Mouse (Mus musculus) left cerebral cortex, postnatal 4 days (tissue): ENCODE measurements around the gene Gm14085. TPM values are rescaled to one million over a fixed set of nuclear protein-coding genes. Genes with fewer than 3 reads are reported as not detected.
A peak's percentile ranks its signal among the peaks of the same experiment; 100 is the strongest.

Experiments used
- DNase-seq: peaks from one replicate; pipeline ENCODE4 v3.0.0-alpha.2; 2022
- intact Hi-C: fragments of 180-260 bp; cut with DNase I; formaldehyde crosslinking; loops from one replicate; pipeline ENCODE4 v1.15.1; 2025
- total RNA-seq, 2 experiments: library from RNA; stranded (reverse); gene quantifications; 2 replicates each; pipeline ENCODE4 v1.2.3; 2021

Gene Gm14085
- total RNA-seq, 2 experiments from 2014 or later, result 0.12 TPM; not detected in 1

DNA sequence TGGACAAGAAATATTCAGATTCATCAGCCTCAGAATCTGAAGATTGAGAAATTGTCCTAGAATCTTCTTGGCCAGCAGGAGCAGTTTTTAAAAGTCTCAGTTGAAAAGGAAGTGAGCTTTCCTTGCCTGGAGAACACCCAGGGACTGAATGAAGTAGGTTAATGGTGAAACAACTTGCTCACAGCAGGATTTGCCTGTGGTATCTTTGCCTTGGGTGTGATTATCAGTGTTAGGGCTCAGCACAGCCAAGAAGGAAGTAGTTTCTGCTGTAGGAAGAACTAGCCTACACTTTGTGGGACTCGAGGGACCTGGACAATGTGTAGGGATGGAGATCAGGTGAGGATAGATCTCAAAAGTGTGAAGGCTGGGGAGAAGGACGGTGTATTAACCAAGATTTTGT lies 49.9 kb downstream of the Gm14085 start:
- intact Hi-C loops, result no loop called here
- no peak for DNase-seq

DNA sequence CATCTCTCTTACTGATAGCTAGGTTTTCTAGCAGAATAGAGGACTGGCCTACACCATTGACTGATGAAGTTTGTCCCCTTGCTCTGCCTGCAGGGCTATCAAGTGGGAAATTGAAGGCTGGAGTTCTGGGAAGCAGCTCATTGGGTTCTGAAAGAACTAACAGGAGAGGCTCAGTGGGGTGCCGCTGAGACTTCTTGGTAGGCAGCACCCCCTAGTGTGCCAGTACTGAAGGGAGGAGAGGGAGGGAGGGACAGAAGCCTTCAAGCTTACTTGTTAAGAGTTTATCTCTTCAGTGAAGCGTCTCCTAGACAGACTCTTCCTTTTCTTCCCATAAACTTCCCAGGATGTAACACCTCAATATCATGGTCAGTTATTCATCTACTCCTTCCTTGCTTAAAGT lies 73.6 kb downstream of the Gm14085 start:
- intact Hi-C loops, result loop anchor here (2.0 to 10.0 kb wide), 2 partner anchors 178 to 374 kb away; partner anchors contain the start of genes Patl2 and Terb2
- DNase-seq, result peak; percentile 58

DNA sequence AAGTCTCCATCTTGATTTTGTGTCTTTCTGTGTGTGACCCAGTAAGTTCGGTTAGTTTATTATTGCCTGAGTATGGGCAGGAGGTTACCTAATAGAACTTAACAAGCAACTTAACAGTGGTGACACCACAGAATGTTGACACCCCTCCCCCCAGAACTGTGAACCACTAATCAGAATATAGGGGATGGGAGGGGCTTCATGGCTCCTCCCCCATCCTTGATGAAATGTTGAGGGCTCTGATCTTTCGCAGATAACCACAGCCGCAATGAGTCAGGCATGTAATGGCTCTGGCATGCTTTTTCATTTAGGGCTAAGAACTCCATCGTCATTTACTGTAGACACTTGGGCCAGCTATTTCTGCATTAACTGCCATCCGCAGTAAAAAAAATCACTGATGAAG lies 76.5 kb downstream of the Gm14085 start:
- DNase-seq, result no peak
- intact Hi-C loops, result no loop called here

DNA sequence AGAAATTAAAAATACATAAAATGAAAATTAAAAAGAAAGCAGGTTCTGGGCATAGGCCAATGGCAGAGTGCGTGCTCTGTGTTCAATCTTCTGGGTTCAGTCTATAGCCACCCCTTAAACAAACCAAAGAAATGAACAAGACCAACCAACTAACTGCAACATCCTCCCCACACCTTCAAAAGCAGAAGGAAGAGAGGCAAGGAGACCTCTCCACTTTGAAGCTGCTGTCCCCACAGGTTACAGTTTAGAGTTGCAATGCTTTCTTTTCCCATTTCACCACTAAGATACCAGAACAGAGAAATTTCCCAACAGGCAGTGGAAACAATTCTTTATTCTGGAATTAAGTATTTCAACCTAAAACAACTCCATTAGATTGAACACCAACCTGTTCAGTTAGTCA lies 77.5 kb downstream of the Gm14085 start:
- intact Hi-C loops, result no loop called here
- DNase-seq, result no peak

DNA sequence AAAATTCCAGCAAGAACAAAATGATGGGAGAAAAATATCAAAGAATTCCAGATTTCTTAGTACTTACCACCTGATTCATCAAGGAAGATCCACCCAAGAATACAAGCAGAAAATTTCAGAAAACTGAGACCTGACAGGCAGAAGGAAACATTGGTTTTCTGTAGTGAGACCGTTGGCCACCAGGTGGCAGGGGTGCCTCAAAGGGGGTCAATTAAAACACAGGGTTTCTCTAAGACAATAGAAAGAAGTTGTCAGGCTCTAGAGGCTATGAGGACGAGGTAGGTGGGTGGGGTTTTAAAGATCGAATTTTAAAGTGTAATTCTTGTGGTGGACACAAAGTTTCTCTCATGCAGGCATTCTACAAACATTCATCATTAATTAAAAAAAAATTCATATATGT lies 84.7 kb downstream of the Gm14085 start:
- DNase-seq, result peak; percentile 62
- intact Hi-C loops, result no loop called here

DNA sequence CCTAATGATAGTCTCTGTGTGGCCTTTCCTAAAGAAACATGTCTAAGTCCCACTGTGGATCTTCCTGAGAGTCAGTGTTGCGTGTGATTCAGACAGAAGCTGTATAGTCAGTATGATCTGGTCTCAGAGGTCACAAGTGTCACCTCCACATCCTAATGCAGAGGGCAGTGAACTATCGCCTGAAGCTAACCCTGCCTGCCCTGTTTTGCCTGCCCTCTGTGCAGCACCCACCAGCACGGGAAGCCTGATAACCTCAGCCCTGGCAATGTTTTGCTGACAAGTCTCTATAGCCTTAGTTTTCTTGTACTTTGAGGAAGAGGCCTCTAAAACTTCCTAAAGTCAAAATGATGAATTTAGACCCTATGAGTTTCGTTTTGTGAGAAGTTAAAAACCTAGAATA lies 85.7 kb downstream of the Gm14085 start:
- intact Hi-C loops, result loop anchor here (10.0 kb wide), 1 partner anchor 54 kb away; no protein-coding TSS in a partner anchor
- DNase-seq, result no peak

DNA sequence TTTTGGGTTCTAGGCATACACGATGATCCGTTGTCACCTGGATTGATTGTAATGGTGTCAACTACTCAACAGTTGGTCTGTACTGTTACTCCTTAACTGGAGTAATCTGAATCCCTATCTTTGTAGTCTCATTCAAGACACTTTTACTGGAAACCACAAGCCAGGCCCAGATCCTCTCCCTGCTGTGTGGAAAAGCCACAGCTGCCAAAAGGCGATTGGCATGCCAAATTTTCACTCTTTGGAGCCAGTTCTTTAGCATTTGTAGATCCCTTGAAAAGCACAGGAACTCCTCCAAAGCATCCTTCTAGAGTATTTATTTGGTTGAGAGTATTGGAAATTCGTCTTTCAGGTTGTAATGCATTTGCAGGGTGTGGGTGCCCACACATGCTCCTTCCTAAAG lies 86.6 kb downstream of the Gm14085 start:
- intact Hi-C loops, result loop anchor here (10.0 kb wide), 1 partner anchor 53 kb away; no protein-coding TSS in a partner anchor
- peak; percentile 32 for DNase-seq

DNA sequence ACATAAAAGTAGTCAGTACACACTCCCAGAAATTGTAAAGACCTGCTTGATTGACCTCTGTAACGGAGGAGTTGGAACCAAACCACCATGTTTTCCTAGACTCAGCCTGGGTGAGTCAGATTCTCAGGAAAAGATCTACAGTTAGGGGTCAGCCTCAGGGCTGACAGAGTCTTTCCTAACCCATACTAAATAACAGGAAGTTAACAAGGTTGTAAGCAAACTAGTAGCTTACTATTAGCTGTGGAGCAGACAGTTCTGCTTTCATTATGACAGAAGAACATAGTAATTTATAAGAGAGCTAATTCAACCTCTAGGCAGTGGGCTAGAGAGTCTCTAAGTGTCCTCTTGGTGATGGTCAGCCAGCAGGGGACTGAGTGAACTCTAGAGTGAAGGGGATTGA lies 87.7 kb downstream of the Gm14085 start:
- no peak for DNase-seq
- intact Hi-C loops, result loop anchor here (10.0 kb wide), 1 partner anchor 52 kb away; no protein-coding TSS in a partner anchor

DNA sequence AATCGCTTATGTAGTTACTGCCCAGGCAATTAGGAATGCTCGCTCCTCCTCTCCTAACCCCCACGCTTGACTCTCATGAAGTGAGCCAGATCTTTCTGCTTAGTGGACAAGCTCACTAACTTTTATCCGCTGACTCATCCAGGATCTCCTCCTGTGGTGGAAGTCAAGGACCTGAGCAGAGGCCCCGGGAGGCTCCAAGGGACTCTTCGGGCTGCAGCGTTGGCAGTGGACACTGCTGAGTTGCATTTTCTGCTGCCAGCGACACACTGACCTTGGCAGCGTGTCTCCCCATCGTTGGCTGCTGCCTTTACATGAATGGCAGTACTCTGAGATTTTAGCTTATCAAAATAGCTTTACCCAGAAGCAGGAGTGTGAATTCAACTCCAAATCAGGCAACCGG lies 90.7 kb downstream of the Gm14085 start:
- DNase-seq, result peak; percentile 16
- intact Hi-C loops, result loop anchor here (10.0 kb wide), 1 partner anchor 49 kb away; no protein-coding TSS in a partner anchor

DNA sequence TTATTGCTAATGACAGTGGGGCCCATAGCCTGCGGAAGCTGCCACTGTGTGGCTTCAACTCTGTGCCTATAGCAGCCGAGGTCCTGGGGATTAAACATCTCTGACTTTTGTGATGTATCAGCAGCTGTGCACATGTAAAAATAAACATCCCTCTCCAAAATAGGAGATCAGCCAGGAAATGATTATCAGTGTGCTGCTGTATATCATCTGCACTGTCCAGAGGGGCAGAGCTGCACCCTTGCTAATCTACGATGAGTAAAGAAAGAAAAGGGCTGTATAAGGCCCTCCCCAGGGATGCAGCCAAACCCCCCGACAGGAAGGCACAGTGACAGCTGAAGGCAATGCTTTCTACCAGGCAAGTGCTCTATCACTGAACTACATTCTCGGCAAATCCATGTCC lies 91.6 kb downstream of the Gm14085 start:
- intact Hi-C loops, result loop anchor here (10.0 kb wide), 1 partner anchor 49 kb away; no protein-coding TSS in a partner anchor
- no peak for DNase-seq

DNA sequence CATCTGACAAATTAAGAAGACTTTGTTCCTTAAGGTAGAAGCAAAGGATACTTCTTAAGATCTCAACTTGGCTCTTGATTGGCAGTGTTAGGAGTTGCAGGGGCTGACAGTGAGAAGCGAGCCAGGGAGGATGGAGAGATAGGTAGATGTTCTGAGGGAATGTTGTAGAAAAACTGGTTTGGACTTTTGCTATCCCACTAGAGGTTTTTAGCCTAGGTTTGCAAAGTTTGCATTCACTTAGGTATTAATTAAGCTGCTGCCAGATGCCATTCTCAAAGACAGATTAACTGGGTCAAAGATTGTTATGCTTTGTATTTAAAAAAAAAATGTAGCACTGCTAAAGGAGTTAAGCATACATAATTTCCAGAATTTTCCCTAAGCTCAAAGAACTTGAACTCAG lies 92.6 kb downstream of the Gm14085 start:
- intact Hi-C loops, result loop anchor here (10.0 kb wide), 1 partner anchor 47 kb away; no protein-coding TSS in a partner anchor
- no peak for DNase-seq

Other genes starting within 250 kb of the Gm14085 start
- under 1 TPM; 0.22 to 0.58 TPM for gene Duox2, start 186.5 kb upstream of the Gm14085 start, total RNA-seq
- under 1 TPM; 0.36 to 0.40 TPM for gene Duoxa2, start 186.0 kb upstream of the Gm14085 start, total RNA-seq
- gene Duoxa1, start 171.2 kb upstream of the Gm14085 start, total RNA-seq, result under 1 TPM; 0.40 to 0.66 TPM
- under 1 TPM; 0.12 to 0.36 TPM for gene Duox1, start 169.3 kb upstream of the Gm14085 start, total RNA-seq
- 10 to 100 TPM; 54.9 to 56.9 TPM for gene Shf, start 115.8 kb upstream of the Gm14085 start, total RNA-seq
- under 1 TPM in 1 of 2 experiments, not detected in 1; 0.20 TPM for gene Slc28a2, start 58.5 kb upstream of the Gm14085 start, total RNA-seq
- gene Gatm, start 126.4 kb downstream of the Gm14085 start, total RNA-seq, result 10 to 100 TPM; 63.7 to 69.4 TPM
- gene AA467197, start 152.0 kb downstream of the Gm14085 start, total RNA-seq, result not detected
- 10 to 100 TPM; 36.4 to 40.0 TPM for gene Slc30a4, start 217.7 kb downstream of the Gm14085 start, total RNA-seq